Mouse (Mus musculus) CD4-positive, CD25-positive, alpha-beta regulatory T cell, adult 4 months (primary cell): ENCODE results near the gene Itga8. TPM values are rescaled to one million over a fixed set of nuclear protein-coding genes. Genes with fewer than 3 reads are reported as not detected.

Experiments
- ATAC-seq: one replicate; pipeline ENCODE4 v1.8.0; 2017
- polyA plus RNA-seq, 2 experiments: library from polyadenylated mRNA; unstranded; fragments of 100-300 nt; shearing (Covaris generic); gene quantifications; one replicate each; pipeline ENCODE4 v1.2.1; 2017

Gene Itga8
- polyA plus RNA-seq, 2 experiments from 2014 or later, result not detected

- ATAC-seq, result no peak
These were observed 112.7 kb downstream of the Itga8 start for GRCm38 (mm10) chr2:12189026-12189425.

DNA sequence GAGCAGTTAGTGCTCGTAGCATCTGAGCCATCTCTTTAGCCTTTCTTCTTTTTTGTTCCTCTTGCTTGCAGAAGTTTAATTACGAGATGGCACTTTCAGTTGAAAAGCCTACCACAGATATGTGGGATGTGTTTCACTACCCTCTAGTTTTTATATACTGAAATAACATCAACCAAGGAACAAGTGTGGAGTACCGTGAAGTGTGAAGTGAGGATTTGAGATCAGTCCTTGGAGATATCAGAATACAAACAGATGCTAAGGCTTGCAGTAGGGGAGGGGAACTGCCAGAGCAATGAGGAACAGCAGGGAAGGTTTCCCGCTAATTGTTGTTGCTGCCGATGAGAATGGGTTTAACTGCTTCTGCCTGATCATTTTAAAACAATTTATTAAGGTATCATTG, 114.1 kb downstream of the Itga8 start:
- no peak for ATAC-seq

DNA sequence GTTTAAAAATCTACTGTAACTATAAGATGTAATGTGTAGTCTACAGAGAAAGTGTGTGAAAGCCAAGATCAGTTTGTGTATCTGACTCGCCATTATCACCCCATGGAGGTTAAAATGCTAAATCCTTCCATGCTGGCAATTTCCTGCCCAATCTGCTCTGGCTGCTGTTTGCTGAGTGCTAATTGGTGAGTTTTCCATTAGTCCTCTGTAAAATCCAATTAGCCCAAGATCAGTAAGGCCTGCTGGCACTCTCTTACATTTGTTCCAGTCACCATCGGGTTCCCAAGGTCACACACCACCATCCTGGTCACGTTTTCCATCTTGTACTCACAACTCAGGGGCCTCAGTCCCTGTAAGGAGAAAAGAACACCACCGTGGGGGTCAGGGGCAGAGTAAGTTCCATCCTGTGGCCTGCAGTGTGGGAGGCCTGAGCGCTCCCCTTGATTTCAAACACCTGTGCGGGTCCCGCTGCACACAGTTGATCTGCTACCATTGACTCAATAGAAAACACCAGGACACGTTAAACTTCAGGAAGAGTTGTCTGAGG, 119.2 kb downstream of the Itga8 start:
- no peak for ATAC-seq

GRCm38 (mm10) chr2:12180635-12181034, 121.1 kb downstream of the Itga8 start:
- ATAC-seq, result no peak

- ATAC-seq, result no peak
These were observed 126.8 kb downstream of the Itga8 start for GRCm38 (mm10) chr2:12174722-12175427.

GRCm38 (mm10) chr2:12170221-12170620, 131.5 kb downstream of the Itga8 start:
- no peak for ATAC-seq

DNA sequence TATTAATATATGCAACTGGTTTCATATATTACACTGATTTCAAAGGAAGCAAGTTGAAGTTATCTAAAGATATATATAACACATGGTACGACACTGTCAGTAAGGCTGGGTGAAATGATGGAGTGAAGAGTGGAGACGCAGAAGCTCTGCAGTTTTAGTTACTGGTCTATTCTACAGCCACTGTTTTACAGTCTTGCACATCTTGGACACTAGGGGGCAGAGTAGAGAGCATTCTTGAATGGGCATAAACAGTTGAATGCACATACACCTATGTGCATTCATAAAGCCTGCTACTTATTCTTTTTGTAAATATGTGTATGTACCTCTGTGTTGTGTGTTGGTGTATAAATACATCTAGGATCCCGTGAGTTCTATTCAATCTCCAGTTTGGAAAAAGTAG, 141.2 kb downstream of the Itga8 start:
- no peak for ATAC-seq

- no peak for ATAC-seq
These were observed 144.7 kb downstream of the Itga8 start for GRCm38 (mm10) chr2:12157001-12157400.

- no peak for ATAC-seq
These were observed 145.3 kb downstream of the Itga8 start for GRCm38 (mm10) chr2:12156401-12156800.

GRCm38 (mm10) chr2:12154676-12155075, 147.0 kb downstream of the Itga8 start:
- no peak for ATAC-seq

DNA sequence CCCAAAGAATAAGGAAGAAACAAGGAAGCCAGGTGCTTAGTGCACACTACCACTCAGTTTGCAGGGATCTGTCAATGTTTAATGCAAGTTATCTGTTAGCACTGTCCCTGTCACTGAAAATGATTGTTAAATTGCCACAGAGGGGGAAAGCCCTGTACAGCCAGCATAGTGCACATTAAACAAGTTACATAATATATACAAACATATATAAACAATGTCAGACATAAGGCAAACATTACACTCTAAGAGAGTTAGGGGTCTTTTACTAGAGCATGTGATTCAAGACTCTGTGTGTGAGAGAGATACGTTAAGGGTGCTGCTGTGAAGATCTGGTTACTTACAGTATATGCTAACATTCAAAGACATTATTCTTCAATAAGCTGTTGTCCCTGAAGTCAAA, 148.2 kb downstream of the Itga8 start:
- no peak for ATAC-seq

DNA sequence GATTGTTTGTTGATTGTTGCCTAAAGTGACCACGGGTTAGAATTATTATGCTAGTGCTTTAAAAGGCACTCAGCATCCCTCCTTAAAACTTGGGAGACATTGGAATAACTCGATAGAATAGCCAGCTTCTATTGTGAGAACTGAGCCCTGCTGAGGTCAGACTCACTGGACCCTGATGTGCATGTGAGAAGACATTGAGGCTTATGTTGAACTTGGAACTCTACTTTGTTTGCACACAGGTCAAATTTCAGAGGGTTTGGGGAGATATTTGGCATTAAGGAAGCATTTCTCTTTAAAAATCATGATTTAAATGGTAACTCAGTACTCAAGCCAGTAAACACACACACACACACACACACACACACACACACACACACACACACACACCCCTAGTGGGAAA, 153.8 kb downstream of the Itga8 start:
- ATAC-seq, result no peak

DNA sequence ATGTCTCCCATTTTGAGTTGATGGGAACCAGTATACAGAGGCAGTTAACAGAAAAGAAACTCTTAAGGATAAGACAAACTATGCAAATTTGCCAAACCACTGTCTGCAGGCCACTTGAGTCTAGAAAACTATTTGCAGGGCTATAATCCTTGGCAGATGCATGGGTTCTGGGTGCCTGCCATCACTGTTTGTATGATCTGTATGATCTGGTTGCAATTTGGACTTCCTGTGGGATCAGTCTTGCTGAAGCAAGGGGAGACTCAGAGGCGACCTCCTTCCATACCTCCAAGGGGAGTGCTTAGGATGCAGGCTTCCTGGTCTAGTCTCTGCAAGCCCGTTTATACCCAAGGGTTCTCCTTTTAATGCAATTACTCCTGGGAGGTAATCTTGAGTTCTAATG, 155.1 kb downstream of the Itga8 start:
- no peak for ATAC-seq

- no peak for ATAC-seq
These were observed 162.9 kb downstream of the Itga8 start for GRCm38 (mm10) chr2:12138765-12139368.

DNA sequence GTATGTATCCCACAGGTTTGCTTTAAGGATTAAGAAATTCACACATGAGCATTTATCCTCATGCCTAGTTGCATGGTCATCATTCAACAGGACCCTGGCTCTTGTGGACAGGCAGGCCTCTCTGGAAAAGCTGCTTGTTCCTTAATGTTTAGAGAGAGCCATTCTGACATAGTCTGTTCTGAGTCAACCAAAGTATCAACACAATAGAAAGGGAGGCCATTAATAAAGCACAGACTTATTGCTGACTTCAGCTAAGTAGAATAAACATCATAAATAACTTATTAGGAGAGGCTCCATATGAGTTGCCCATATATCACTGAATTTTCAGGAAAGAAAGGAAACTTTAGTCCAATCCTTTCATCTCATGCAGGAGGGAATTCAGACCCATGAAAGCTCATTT, 175.1 kb downstream of the Itga8 start:
- ATAC-seq, result no peak

- no peak for ATAC-seq
These were observed 186.2 kb downstream of the Itga8 start for GRCm38 (mm10) chr2:12115479-12115878.

GRCm38 (mm10) chr2:12109306-12109705, 192.4 kb downstream of the Itga8 start:
- no peak for ATAC-seq

- no peak for ATAC-seq
These were observed 193.4 kb downstream of the Itga8 start for GRCm38 (mm10) chr2:12108306-12108705.

DNA sequence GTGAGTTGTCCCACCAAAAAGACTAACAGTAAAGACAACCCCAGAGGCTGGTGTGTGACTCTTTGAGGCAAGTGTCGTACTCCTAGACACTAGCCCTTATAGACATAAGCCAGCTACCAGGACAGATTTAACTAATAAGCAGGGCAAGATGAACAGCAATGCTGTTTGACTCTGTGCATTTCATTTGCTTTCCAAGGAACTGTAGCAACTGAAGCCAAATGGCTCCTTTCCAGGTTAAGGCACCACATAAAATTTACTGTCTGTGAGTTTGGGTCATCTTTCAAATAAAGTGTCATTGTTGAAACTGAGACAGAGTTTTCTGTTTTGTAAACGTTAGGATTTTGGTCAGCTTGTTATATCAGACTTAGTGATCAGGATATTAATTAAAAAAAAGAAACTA, 194.5 kb downstream of the Itga8 start:
- no peak for ATAC-seq

GRCm38 (mm10) chr2:12103183-12103582, 198.5 kb downstream of the Itga8 start:
- ATAC-seq, result no peak

DNA sequence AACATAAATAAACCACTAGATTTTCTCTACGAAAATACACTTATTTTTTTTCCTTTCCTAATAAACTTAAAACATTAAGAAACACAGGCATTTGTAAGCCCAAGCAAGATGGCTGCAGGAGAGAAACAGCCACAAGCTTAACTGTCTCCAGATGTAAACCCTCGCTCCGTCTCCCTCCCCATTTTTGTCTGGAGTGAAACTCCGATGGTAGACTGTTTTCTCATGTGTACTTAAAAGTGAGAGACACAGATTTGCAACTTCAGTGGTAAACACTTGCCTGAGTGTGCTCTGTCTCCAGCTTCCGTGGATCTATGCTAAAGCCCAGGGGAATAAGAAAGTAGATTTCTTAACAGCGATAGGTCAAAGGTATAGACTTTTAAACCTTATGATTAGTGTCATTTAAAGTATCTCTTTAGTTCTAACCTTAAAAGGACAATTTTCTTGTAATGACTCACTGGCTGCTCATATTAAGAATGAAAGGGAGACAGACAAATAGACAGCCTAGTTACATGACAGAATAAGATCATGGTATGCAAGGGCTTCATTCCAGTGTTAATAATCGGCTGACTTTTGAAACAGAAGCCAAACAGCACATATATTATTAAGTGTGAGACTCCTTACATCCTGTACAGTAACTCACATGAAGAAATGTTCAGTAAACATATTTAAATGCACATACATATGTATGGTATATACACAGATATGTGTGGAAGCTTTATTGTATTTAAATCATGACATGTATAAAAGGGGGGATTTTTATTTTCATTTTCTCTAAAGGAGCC, 209.3 kb downstream of the Itga8 start:
- ATAC-seq, result no peak

GRCm38 (mm10) chr2:12090993-12091392, 210.7 kb downstream of the Itga8 start:
- no peak for ATAC-seq

GRCm38 (mm10) chr2:12085492-12085891, 216.2 kb downstream of the Itga8 start:
- ATAC-seq, result no peak

GRCm38 (mm10) chr2:12084341-12084740, 217.4 kb downstream of the Itga8 start:
- ATAC-seq, result no peak
